Mouse (Mus musculus) limb, embryonic 14.5 days (tissue): Measurements from ENCODE around the gene Camta1. TPM values are rescaled to one million over a fixed set of nuclear protein-coding genes. Genes with fewer than 3 reads are reported as not detected.
"Not testable (repeated sequence)": the region's sequence is repeated elsewhere in the genome, so short reads cannot be mapped to it uniquely, and the experiment has no call there.

Experiments
- ATAC-seq: fragments of 200-750 bp; cut with Nextera tagmentation; 2 replicates; pipeline ENCODE4 v1.8.0; 2017; ENCODE audit warnings: low read depth, moderate number of reproducible peaks, moderate TSS enrichment; ENCODE audit not compliant: low FRiP score
- DNase-seq: peaks from one replicate; pipeline ENCODE4 v3.0.0-alpha.2; 2015; ENCODE audit warnings: low spot score
- H3K27ac ChIP-seq: fragments of 300-500 bp; sonication (generic); replicated peaks from 2 replicates; pipeline ENCODE4 v1.5.1; 2014; ENCODE audit warnings: low read depth, mild to moderate bottlenecking, low read length, moderate library complexity, mixed read lengths
- H3K27me3 ChIP-seq: fragments of 300-500 bp; sonication (generic); 2 replicates; pipeline ENCODE4 v1.6.1; 2014; ENCODE audit warnings: low read length, mixed read lengths; ENCODE audit not compliant: control insufficient read depth, insufficient read depth
- H3K36me3 ChIP-seq: fragments of 300-500 bp; sonication (generic); 2 replicates; pipeline ENCODE4 v1.6.1; 2014; ENCODE audit warnings: mild to moderate bottlenecking, low read length, moderate library complexity, mixed read lengths; ENCODE audit not compliant: control insufficient read depth, insufficient read depth
- H3K4me1 ChIP-seq: fragments of 300-500 bp; sonication (generic); 2 replicates; pipeline ENCODE4 v1.6.1; 2014; ENCODE audit warnings: antibody characterized with exemption, low read length, mixed read lengths; ENCODE audit not compliant: control insufficient read depth, insufficient read depth
- H3K4me2 ChIP-seq: fragments of 300-500 bp; sonication (generic); replicated peaks from 2 replicates; pipeline ENCODE4 v1.6.1; 2014; ENCODE audit warnings: low read depth, mild to moderate bottlenecking, low read length, moderate library complexity; ENCODE audit not compliant: severe bottlenecking
- H3K4me3 ChIP-seq: fragments of 300-500 bp; sonication (generic); replicated peaks from 2 replicates; pipeline ENCODE4 v1.5.1; 2014; ENCODE audit warnings: low read length
- H3K9ac ChIP-seq: fragments of 300-500 bp; sonication (generic); 2 replicates; pipeline ENCODE4 v1.6.1; 2014; ENCODE audit warnings: mild to moderate bottlenecking, low read depth, low read length, moderate library complexity; ENCODE audit not compliant: severe bottlenecking
- H3K9me3 ChIP-seq: fragments of 300-500 bp; sonication (generic); 2 replicates; pipeline ENCODE4 v1.6.1; 2016; ENCODE audit warnings: low read length; ENCODE audit not compliant: control insufficient read depth
- POLR2A ChIP-seq: fragments of 200-500 bp; IDR thresholded peaks from 2 replicates; pipeline ENCODE4 v1.8.0; 2012; ENCODE audit warnings: inconsistent platforms, mild to moderate bottlenecking, moderate library complexity, borderline replicate concordance; ENCODE audit not compliant: insufficient read depth, insufficient read length; ENCODE audit errors: extremely low read depth
- WGBS: fragments of 180-500 bp; shearing (Covaris S2); extraction: QIAGEN DNeasy Blood & Tissue Kit; methylation state at CpG from one replicate; pipeline ENCODE4 v1.1.7; 2014; 5-methylcytosine and 5-hydroxymethylcytosine counted together
- polyA plus RNA-seq, 2 experiments: library from polyadenylated mRNA; depleted of rRNA in 1 of 2; stranded (reverse) in 1 of 2; unstranded in 1 of 2; fragments of >200 nt; fragmentation: Nextera tagmentation in 1 of 2; extraction: Ambion mirVana in 1 of 2; gene quantifications; 2 replicates each; pipeline versions ENCODE4 v1.2.1 to v1.2.3; 2012 to 2014

Gene Camta1
- polyA plus RNA-seq, 2 experiments = 28.6 to 78.8 TPM

DNA sequence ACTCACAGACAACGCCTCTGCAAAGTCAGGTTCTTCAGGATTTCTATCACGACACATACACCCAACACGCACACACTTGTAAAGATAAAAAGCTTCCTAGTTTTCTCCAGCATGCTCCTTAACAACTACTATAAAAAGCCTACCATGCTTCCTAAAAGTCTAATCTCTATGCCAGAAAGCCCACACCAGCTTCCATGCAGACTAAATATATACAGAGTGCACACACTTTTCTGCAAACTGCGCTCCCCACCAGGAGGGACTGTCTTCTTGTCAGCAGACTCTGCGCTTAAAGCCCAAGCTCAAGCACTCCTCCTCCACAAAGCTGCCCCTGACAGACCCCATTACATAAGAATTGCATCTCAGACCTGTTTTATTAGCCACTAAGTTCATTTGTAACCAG is 820.2 kb downstream of the Camta1 start:
- peaks cover under 1% of the 10 kb centered on the region; the same call in 1 of the 2 replicates for H3K36me3 ChIP-seq
- H3K27ac ChIP-seq = no peak overlapping the region
- no peak for DNase-seq
- ATAC-seq = no peak
- H3K9me3 ChIP-seq = no peaks in the 10 kb centered on the region
- H3K4me1 ChIP-seq = peaks cover 5% of the 10 kb centered on the region; the same call in 1 of the 2 replicates
- H3K4me3 ChIP-seq = no peak overlapping the region
- H3K4me2 ChIP-seq = no peak overlapping the region
- H3K27me3 ChIP-seq = no peaks in the 10 kb centered on the region
- 67% methylated on average over 5 of the region's 5 CpGs for WGBS
- no peak overlapping the region for H3K9ac ChIP-seq
- TF ChIP-seq POLR2A = no peak

GRCm38 (mm10) chr4:151037800-151038199 is 823.9 kb downstream of the Camta1 start:
- Histone ChIP-seq H3K4me2 (no peak overlapping the region), H3K4me3 (no peak overlapping the region), H3K36me3 (no peaks in the 10 kb centered on the region), H3K27me3 (no peaks in the 10 kb centered on the region), H3K9ac (no peak overlapping the region), H3K9me3 (no peaks in the 10 kb centered on the region), H3K27ac (no peak overlapping the region), H3K4me1 (no peaks in the 10 kb centered on the region)
- 95% methylated on average over 11 of the region's 11 CpGs for WGBS
- no peak for TF ChIP-seq POLR2A
- ATAC-seq (no peak), DNase-seq (no peak)

- no peak overlapping the region for H3K4me3 ChIP-seq
- no peaks in the 10 kb centered on the region for H3K4me1 ChIP-seq
- no peak overlapping the region for H3K9ac ChIP-seq
- no peak overlapping the region for H3K4me2 ChIP-seq
- no peak for DNase-seq
- H3K27ac ChIP-seq = no peak overlapping the region
- no peaks in the 10 kb centered on the region for H3K27me3 ChIP-seq
- WGBS = 85% methylated on average over 7 of the region's 7 CpGs
- H3K9me3 ChIP-seq = no peaks in the 10 kb centered on the region
- no peak for TF ChIP-seq POLR2A
- H3K36me3 ChIP-seq = no peaks in the 10 kb centered on the region
- ATAC-seq = no peak
Measured at GRCm38 (mm10) chr4:151036521-151036920, 825.2 kb downstream of the Camta1 start.

GRCm38 (mm10) chr4:151027001-151027400 is 834.7 kb downstream of the Camta1 start:
- peak; percentile 47 for DNase-seq
- H3K9me3 ChIP-seq = no peaks in the 10 kb centered on the region
- no peaks in the 10 kb centered on the region for H3K4me1 ChIP-seq
- no peak overlapping the region for H3K4me2 ChIP-seq
- no peaks in the 10 kb centered on the region for H3K27me3 ChIP-seq
- no peak for ATAC-seq
- H3K36me3 ChIP-seq = 0 out of 2 replicates have a peak, but pooled peaks cover 9% of the 10 kb centered on the region
- no peak overlapping the region for H3K27ac ChIP-seq
- no peak for TF ChIP-seq POLR2A
- H3K4me3 ChIP-seq = no peak overlapping the region
- no peak overlapping the region; the same call in 1 of the 2 replicates for H3K9ac ChIP-seq
- WGBS = 50% methylated on average over 6 of the region's 6 CpGs

- DNase-seq (no peak), ATAC-seq (no peak)
- 88% methylated on average over 9 of the region's 9 CpGs for WGBS
Measured at GRCm38 (mm10) chr4:151024152-151024551, 837.5 kb downstream of the Camta1 start.

DNA sequence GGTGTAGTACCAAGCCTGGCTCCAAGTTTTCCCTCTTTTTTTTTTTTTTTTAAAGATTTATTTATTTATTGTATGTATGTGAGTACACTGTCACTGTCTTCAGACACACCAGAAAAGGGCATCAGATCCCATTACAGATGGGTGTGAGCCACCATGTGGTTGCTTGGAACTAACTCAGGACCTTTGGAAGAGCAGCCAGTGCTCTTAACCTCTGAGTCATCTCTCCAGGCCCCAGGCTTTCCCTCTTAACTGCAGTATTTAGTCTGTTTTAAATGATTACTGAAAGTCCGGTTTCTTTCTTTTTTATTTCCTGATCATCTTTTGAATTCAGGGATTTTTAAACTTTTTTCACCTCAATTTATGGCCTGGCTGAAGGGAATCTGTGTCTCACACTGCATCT is 844.3 kb downstream of the Camta1 start:
- H3K4me1 ChIP-seq, H3K27ac ChIP-seq, H3K27me3 ChIP-seq, H3K9me3 ChIP-seq, H3K4me3 ChIP-seq, DNase-seq, ATAC-seq, H3K4me2 ChIP-seq, H3K9ac ChIP-seq: not testable (repeated sequence)
- peaks cover 19% of the 10 kb centered on the region for H3K36me3 ChIP-seq
- 84% methylated on average over 1 of the region's 1 CpGs for WGBS

More at GRCm38 (mm10) chr4:151024152-151024551, 837.5 kb downstream of the Camta1 start:
- Histone ChIP-seq H3K36me3 (0 out of 2 replicates have a peak, but pooled peaks cover 9% of the 10 kb centered on the region), H3K9ac (no peak overlapping the region), H3K9me3 (no peaks in the 10 kb centered on the region), H3K27me3 (no peaks in the 10 kb centered on the region), H3K4me3 (no peak overlapping the region), H3K4me2 (no peak overlapping the region), H3K4me1 (no peaks in the 10 kb centered on the region), H3K27ac (no peak overlapping the region)
- TF ChIP-seq POLR2A = no peak
